12 mouse cellular contexts compared by ENCODE assay signal in the genomic region with DNA sequence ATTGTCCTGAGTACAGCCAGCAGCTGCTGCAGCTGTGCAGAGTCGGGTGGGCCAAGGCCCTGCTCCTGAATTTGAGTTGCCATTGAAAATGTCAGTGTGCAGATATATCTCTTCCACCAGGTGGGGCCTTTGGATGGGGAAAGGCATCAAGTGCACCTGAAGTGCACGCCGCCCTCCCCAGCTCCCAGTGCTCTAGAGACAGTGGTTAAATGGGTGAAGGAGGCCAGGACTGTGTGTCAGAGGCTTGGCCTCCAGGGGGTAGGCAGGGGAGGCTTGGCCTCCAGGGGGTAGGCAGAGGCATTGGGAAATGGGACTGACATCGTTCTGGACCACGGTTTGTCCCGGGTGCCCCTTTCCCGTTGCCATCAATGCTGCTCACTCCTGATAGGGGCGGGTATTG. TPM values are rescaled to one million over a fixed set of nuclear protein-coding genes. Genes with fewer than 3 reads are reported as not detected.
DNase-seq lines count a peak whose midpoint lies in the region; ATAC-seq and TF ChIP-seq lines count a peak whose summit lies in the region.
"Had no signal": no experiment of that assay in that cellular context is flagged by ENCODE, and none has a peak within 500 bp of the region (broad histone marks: within the 10 kb centered on the region; RNA-seq: fewer than 3 reads in every experiment).

No protein-coding gene starts in this region.

- H3K9me3 ChIP-seq in kidney, postnatal 0 days (replicated peaks; ENCODE audit: low read length), result no peaks in the 10 kb centered on the region
- H3K9me3 ChIP-seq in E14TG2a.4 (ENCODE audit: low read length), result peaks cover 4% of the 10 kb centered on the region; the same call in 1 of the 2 replicates
- H3K9me3 ChIP-seq in hindbrain, postnatal 0 days (ENCODE audit: low read length), result no peaks in the 10 kb centered on the region
- H3K9me3 ChIP-seq: heart, embryonic 15.5 days had no signal

- no peak overlapping the region for H3K9ac ChIP-seq in kidney, postnatal 0 days (ENCODE audit: low read depth, low read length)
- no peak overlapping the region for H3K9ac ChIP-seq in hindbrain, postnatal 0 days (replicated peaks; ENCODE audit: low read length)
- H3K9ac ChIP-seq: heart, embryonic 15.5 days had no signal

- WGBS in kidney, postnatal 0 days, result 58% methylated on average over 8 of the region's 8 CpGs
- 65% methylated on average over 8 of the region's 8 CpGs for WGBS in hindbrain, postnatal 0 days

- no peak for ATAC-seq in kidney, postnatal 0 days (replicated peaks; ENCODE audit: low FRiP score, low read depth)
- no peak for ATAC-seq in hindbrain, postnatal 0 days

- H3K4me1 ChIP-seq in kidney, postnatal 0 days (replicated peaks; ENCODE audit: insufficient read depth, low read length), result peaks cover 15% of the 10 kb centered on the region
- H3K4me1 ChIP-seq in E14TG2a.4 (replicated peaks; ENCODE audit: low read depth, low read length), result peaks cover 36% of the 10 kb centered on the region
- H3K4me1 ChIP-seq in hindbrain, postnatal 0 days (ENCODE audit: insufficient read depth, low read length), result no peaks in the 10 kb centered on the region

- H3K36me3 ChIP-seq in kidney, postnatal 0 days (ENCODE audit: insufficient read depth, low read length), result 0 out of 2 replicates have a peak, but pooled peaks cover 8% of the 10 kb centered on the region
- H3K36me3 ChIP-seq in E14TG2a.4 (ENCODE audit: insufficient read depth, low read length), result no peaks in the 10 kb centered on the region
- no peaks in the 10 kb centered on the region for H3K36me3 ChIP-seq in hindbrain, postnatal 0 days (ENCODE audit: insufficient read depth, low read length)
- H3K36me3 ChIP-seq: heart, embryonic 15.5 days had no signal

- DNase-seq in heart, adult 11 months, result peak; percentile 86
- DNase-seq in heart, postnatal 36 days, result no peak
- no peak for DNase-seq in kidney, postnatal 0 days (ENCODE audit: low spot score)
- no peak for DNase-seq in kidney, postnatal 4 days
- no peak for DNase-seq in hindbrain, postnatal 0 days (ENCODE audit: low spot score)
- DNase-seq in urinary bladder, postnatal 10 days (ENCODE audit: low spot score), result no peak
- DNase-seq in cerebellum, postnatal 4 days (ENCODE audit: low spot score in 2 of 2), result no peak
- DNase-seq: cerebellum, postnatal 25 days; kidney, postnatal 25 days had no signal

- TF ChIP-seq CTCF in kidney, postnatal 0 days (IDR thresholded peaks at IDR 0.05; ENCODE audit: low read depth), result peak; percentile 41; the same call in 1 of the 2 replicates
- no peak for TF ChIP-seq CTCF in E14TG2a.4 (conservative IDR thresholded peaks at IDR 0.05; ENCODE audit: low read length)
- peak; percentile 37 for TF ChIP-seq CTCF in hindbrain, postnatal 0 days (IDR thresholded peaks at IDR 0.05; ENCODE audit: low read depth)

- no peak overlapping the region for H3K4me2 ChIP-seq in kidney, postnatal 0 days (ENCODE audit: low read length)
- H3K4me2 ChIP-seq in hindbrain, postnatal 0 days (ENCODE audit: low read depth, low read length), result no peak overlapping the region
- H3K4me2 ChIP-seq: heart, embryonic 15.5 days had no signal

- intact Hi-C loops in heart, postnatal 36 days (cut with DNase I), result loop anchor here (2.0 kb wide), 1 partner anchor 97 kb away; no protein-coding TSS in a partner anchor

- no peak overlapping the region for H3K27ac ChIP-seq in kidney, postnatal 0 days
- no peak overlapping the region for H3K27ac ChIP-seq in hindbrain, postnatal 0 days
- H3K27ac ChIP-seq: heart, embryonic 15.5 days; macrophage had no signal

- no peak overlapping the region for H3K4me3 ChIP-seq in kidney, postnatal 0 days (replicated peaks; ENCODE audit: low read depth, low read length)
- peak overlapping the region; percentile 29 for H3K4me3 ChIP-seq in E14TG2a.4 (replicated peaks; ENCODE audit: low read length)
- no peak overlapping the region for H3K4me3 ChIP-seq in hindbrain, postnatal 0 days (ENCODE audit: low read length)
- H3K4me3 ChIP-seq: heart, embryonic 15.5 days had no signal

- no peaks in the 10 kb centered on the region for H3K27me3 ChIP-seq in kidney, postnatal 0 days (ENCODE audit: insufficient read depth, low read length)
- peaks cover 7% of the 10 kb centered on the region; the same call in 1 of the 2 replicates for H3K27me3 ChIP-seq in E14TG2a.4 (ENCODE audit: insufficient read depth, low read length)
- no peaks in the 10 kb centered on the region for H3K27me3 ChIP-seq in hindbrain, postnatal 0 days (ENCODE audit: insufficient read depth, low read length)
- H3K27me3 ChIP-seq: heart, embryonic 15.5 days had no signal

RNA-seq across cellular contexts. Expression of a gene that starts 51.4 kb away (rescaled TPM):
- total RNA-seq in heart, postnatal 36 days (2021), result under 1 TPM; 0.24 to 0.28 TPM
- 4.0 and 4.7 TPM in 2 replicates for polyA plus RNA-seq in kidney, postnatal 0 days (2015; fragmentation: Nextera tagmentation; extraction: Ambion mirVana)
- total RNA-seq in hindbrain, postnatal 0 days (2014; rRNA removed), result 145 and 146 TPM in 2 replicates
- polyA plus RNA-seq in hindbrain, postnatal 0 days (2015; fragmentation: Nextera tagmentation; extraction: Ambion mirVana), result 61.5 and 70.8 TPM in 2 replicates

Comparison
In these comparisons a context has a peak if more than half of its experiments do, and no peak if none do; other contexts are left out.
1. RNA of a gene that starts 51.4 kb away (total RNA-seq): 145 to 146 TPM in hindbrain, postnatal 0 days; 0.24 to 0.28 TPM in heart, postnatal 36 days; every median in the first group is over 100 times any median in the second.